Mouse (Mus musculus) stomach, embryonic 14.5 days (tissue): ENCODE data around the gene Sympk. TPM values are rescaled to one million over a fixed set of nuclear protein-coding genes. Genes with fewer than 3 reads are reported as not detected.

Source experiments
- ATAC-seq: fragments of 200-750 bp; cut with Nextera tagmentation; 2 replicates; pipeline ENCODE4 v1.8.0; 2017; ENCODE audit warnings: low read depth, moderate TSS enrichment; ENCODE audit not compliant: insufficient number of reproducible peaks, insufficient read depth, low FRiP score
- H3K27ac ChIP-seq: fragments of 300-500 bp; sonication (generic); 2 replicates; pipeline ENCODE4 v1.5.1; 2014; ENCODE audit warnings: mild to moderate bottlenecking, low read length, moderate library complexity, mixed read lengths
- H3K27me3 ChIP-seq: fragments of 300-500 bp; sonication (generic); 2 replicates; pipeline ENCODE4 v1.6.1; 2014; ENCODE audit warnings: low read length, control low read depth, mixed read lengths; ENCODE audit not compliant: control insufficient read depth, insufficient read depth
- H3K36me3 ChIP-seq: fragments of 300-500 bp; sonication (generic); 2 replicates; pipeline ENCODE4 v1.6.1; 2014; ENCODE audit warnings: mild to moderate bottlenecking, control low read depth, low read length, moderate library complexity, mixed read lengths; ENCODE audit not compliant: control insufficient read depth, insufficient read depth
- H3K4me1 ChIP-seq: fragments of 300-500 bp; sonication (generic); 2 replicates; pipeline ENCODE4 v1.6.1; 2014; ENCODE audit warnings: low read length, control low read depth, mixed read lengths; ENCODE audit not compliant: control insufficient read depth, insufficient read depth
- H3K4me2 ChIP-seq: fragments of 300-500 bp; sonication (generic); replicated peaks from 2 replicates; pipeline ENCODE4 v1.6.1; 2014; ENCODE audit warnings: low read depth, low read length, control low read depth
- H3K4me3 ChIP-seq: fragments of 300-500 bp; sonication (generic); 2 replicates; pipeline ENCODE4 v1.5.1; 2014; ENCODE audit warnings: low read depth, low read length, control low read depth
- H3K9ac ChIP-seq: fragments of 300-500 bp; sonication (generic); replicated peaks from 2 replicates; pipeline ENCODE4 v1.6.1; 2014; ENCODE audit warnings: low read depth, mild to moderate bottlenecking, control low read depth, low read length, moderate library complexity, mixed read lengths
- H3K9me3 ChIP-seq: fragments of 300-500 bp; sonication (generic); 2 replicates; pipeline ENCODE4 v1.6.1; 2016; ENCODE audit warnings: low read depth, low read length, control low read depth; ENCODE audit not compliant: control insufficient read depth
- WGBS: fragments of 180-500 bp; shearing (Covaris S2); extraction: QIAGEN DNeasy Blood & Tissue Kit; methylation state at CpG from one replicate; pipeline ENCODE4 v1.1.7; 2014; 5-methylcytosine and 5-hydroxymethylcytosine counted together
- polyA plus RNA-seq: library from polyadenylated mRNA; unstranded; fragments of >200 nt; fragmentation: Nextera tagmentation; extraction: Ambion mirVana; gene quantifications from 2 replicates; pipeline ENCODE4 v1.2.1, GENCODE M21; 2014

Gene Sympk
- polyA plus RNA-seq, 1 experiment from 2014 or later, result 21.7 TPM

GRCm38 (mm10) chr7:19050172-19050571, 26.0 kb downstream of the Sympk start:
- H3K27me3 ChIP-seq, result no peaks in the 10 kb centered on the region
- 85% methylated on average over 8 of the region's 8 CpGs for WGBS
- peaks cover 5% of the 10 kb centered on the region; the same call in 1 of the 2 replicates for H3K4me1 ChIP-seq
- peaks cover 64% of the 10 kb centered on the region for H3K36me3 ChIP-seq
- no peak for ATAC-seq
- no peaks in the 10 kb centered on the region for H3K9me3 ChIP-seq
- no peak overlapping the region for H3K4me2 ChIP-seq
- no peak overlapping the region for H3K4me3 ChIP-seq
- no peak overlapping the region for H3K27ac ChIP-seq
- H3K9ac ChIP-seq, result no peak overlapping the region

GRCm38 (mm10) chr7:19051161-19051560, 27.0 kb downstream of the Sympk start:
- no peak for ATAC-seq
- Histone ChIP-seq H3K4me1 (peaks cover 5% of the 10 kb centered on the region; the same call in 1 of the 2 replicates), H3K9ac (no peak overlapping the region), H3K9me3 (no peaks in the 10 kb centered on the region), H3K4me3 (no peak overlapping the region), H3K27ac (no peak overlapping the region), H3K36me3 (peaks cover 54% of the 10 kb centered on the region), H3K4me2 (no peak overlapping the region), H3K27me3 (no peaks in the 10 kb centered on the region)
- 72% methylated on average over 4 of the region's 4 CpGs for WGBS

- Histone ChIP-seq H3K9me3 (no peaks in the 10 kb centered on the region), H3K4me1 (peaks cover 5% of the 10 kb centered on the region; the same call in 1 of the 2 replicates), H3K9ac (no peak overlapping the region), H3K27me3 (no peaks in the 10 kb centered on the region), H3K36me3 (peaks cover 42% of the 10 kb centered on the region), H3K4me3 (no peak overlapping the region), H3K4me2 (no peak overlapping the region), H3K27ac (no peak overlapping the region)
- no peak for ATAC-seq
- 92% methylated on average over 15 of the region's 15 CpGs for WGBS
Observed at GRCm38 (mm10) chr7:19052345-19053135, 28.4 kb downstream of the Sympk start.

- ATAC-seq, result no peak
- H3K27ac ChIP-seq, result no peak overlapping the region
- no peaks in the 10 kb centered on the region for H3K27me3 ChIP-seq
- H3K4me1 ChIP-seq, result peaks cover 5% of the 10 kb centered on the region; the same call in 1 of the 2 replicates
- H3K9me3 ChIP-seq, result no peaks in the 10 kb centered on the region
- H3K4me3 ChIP-seq, result no peak overlapping the region
- peaks cover 36% of the 10 kb centered on the region for H3K36me3 ChIP-seq
- H3K9ac ChIP-seq, result no peak overlapping the region
- 84% methylated on average over 7 of the region's 7 CpGs for WGBS
- no peak overlapping the region for H3K4me2 ChIP-seq
Observed at GRCm38 (mm10) chr7:19053136-19053532, 29.0 kb downstream of the Sympk start.

- H3K36me3 ChIP-seq, result peaks cover 25% of the 10 kb centered on the region
- no peak within 1 kb of the TSS for H3K4me3 ChIP-seq
- H3K9me3 ChIP-seq, result no peaks in the 10 kb centered on the region
- whole genome bisulfite sequencing, result 28% methylated on average over 33 of the region's 33 CpGs
- H3K27me3 ChIP-seq, result no peaks in the 10 kb centered on the region
- no peak within 1 kb of the TSS for H3K9ac ChIP-seq
- H3K4me1 ChIP-seq, result peaks cover 5% of the 10 kb centered on the region; the same call in 1 of the 2 replicates
- peak within 1 kb of the TSS; percentile 16; the same call in 1 of the 2 replicates for H3K4me2 ChIP-seq
- ATAC-seq, result no peak
- no peak within 1 kb of the TSS for H3K27ac ChIP-seq
Observed at GRCm38 (mm10) chr7:19054047-19054776, 30.0 kb downstream of the Sympk start, which contains the start of gene Rsph6a. Gene Rsph6a, plus strand, starts transcription at chr7:19054690.

GRCm38 (mm10) chr7:19054777-19055076, 30.6 kb downstream of the Sympk start:
- H3K4me2 ChIP-seq, result 0 out of 2 replicates have a peak overlapping the region, but pooled peaks have one; percentile 16
- H3K4me1 ChIP-seq, result peaks cover 5% of the 10 kb centered on the region; the same call in 1 of the 2 replicates
- no peak overlapping the region for H3K4me3 ChIP-seq
- no peak overlapping the region for H3K27ac ChIP-seq
- no peaks in the 10 kb centered on the region for H3K9me3 ChIP-seq
- no peak for ATAC-seq
- H3K27me3 ChIP-seq, result no peaks in the 10 kb centered on the region
- WGBS, result 77% methylated on average over 9 of the region's 9 CpGs
- H3K36me3 ChIP-seq, result peaks cover 21% of the 10 kb centered on the region
- no peak overlapping the region for H3K9ac ChIP-seq

GRCm38 (mm10) chr7:19055108-19055507, 30.9 kb downstream of the Sympk start:
- peaks cover 17% of the 10 kb centered on the region for H3K36me3 ChIP-seq
- H3K4me2 ChIP-seq, result no peak overlapping the region
- no peaks in the 10 kb centered on the region for H3K27me3 ChIP-seq
- no peak overlapping the region for H3K4me3 ChIP-seq
- H3K9ac ChIP-seq, result no peak overlapping the region
- no peak for ATAC-seq
- WGBS, result 88% methylated on average over 8 of the region's 8 CpGs
- H3K27ac ChIP-seq, result no peak overlapping the region
- H3K4me1 ChIP-seq, result peaks cover 5% of the 10 kb centered on the region; the same call in 1 of the 2 replicates
- H3K9me3 ChIP-seq, result no peaks in the 10 kb centered on the region

- no peak overlapping the region for H3K27ac ChIP-seq
- H3K4me2 ChIP-seq, result no peak overlapping the region
- no peak overlapping the region for H3K9ac ChIP-seq
- H3K4me1 ChIP-seq, result peaks cover 5% of the 10 kb centered on the region; the same call in 1 of the 2 replicates
- H3K4me3 ChIP-seq, result no peak overlapping the region
- no peaks in the 10 kb centered on the region for H3K27me3 ChIP-seq
- no peaks in the 10 kb centered on the region for H3K9me3 ChIP-seq
- WGBS, result 85% methylated on average over 10 of the region's 10 CpGs
- ATAC-seq, result no peak
- no peaks in the 10 kb centered on the region for H3K36me3 ChIP-seq
Observed at GRCm38 (mm10) chr7:19057405-19057804, 33.2 kb downstream of the Sympk start.
